Mouse (Mus musculus) heart, postnatal 25 days (tissue): Measurements from ENCODE around the gene Exoc3l2. TPM values are rescaled to one million over a fixed set of nuclear protein-coding genes. Genes with fewer than 3 reads are reported as not detected.

Source experiments
- DNase-seq: peaks from one replicate; pipeline ENCODE4 v3.0.0; 2022; ENCODE audit warnings: low spot score
- intact Hi-C: fragments of 180-260 bp; cut with DNase I; formaldehyde crosslinking; loops from one replicate; pipeline ENCODE4 v1.15.1; 2025
- total RNA-seq, 2 experiments: library from RNA; stranded (reverse); gene quantifications; 2 replicates each; pipeline ENCODE4 v1.2.3; 2021

The Exoc3l2 gene
- total RNA-seq, 2 experiments from 2014 or later, result 1.2 to 1.3 TPM

DNA sequence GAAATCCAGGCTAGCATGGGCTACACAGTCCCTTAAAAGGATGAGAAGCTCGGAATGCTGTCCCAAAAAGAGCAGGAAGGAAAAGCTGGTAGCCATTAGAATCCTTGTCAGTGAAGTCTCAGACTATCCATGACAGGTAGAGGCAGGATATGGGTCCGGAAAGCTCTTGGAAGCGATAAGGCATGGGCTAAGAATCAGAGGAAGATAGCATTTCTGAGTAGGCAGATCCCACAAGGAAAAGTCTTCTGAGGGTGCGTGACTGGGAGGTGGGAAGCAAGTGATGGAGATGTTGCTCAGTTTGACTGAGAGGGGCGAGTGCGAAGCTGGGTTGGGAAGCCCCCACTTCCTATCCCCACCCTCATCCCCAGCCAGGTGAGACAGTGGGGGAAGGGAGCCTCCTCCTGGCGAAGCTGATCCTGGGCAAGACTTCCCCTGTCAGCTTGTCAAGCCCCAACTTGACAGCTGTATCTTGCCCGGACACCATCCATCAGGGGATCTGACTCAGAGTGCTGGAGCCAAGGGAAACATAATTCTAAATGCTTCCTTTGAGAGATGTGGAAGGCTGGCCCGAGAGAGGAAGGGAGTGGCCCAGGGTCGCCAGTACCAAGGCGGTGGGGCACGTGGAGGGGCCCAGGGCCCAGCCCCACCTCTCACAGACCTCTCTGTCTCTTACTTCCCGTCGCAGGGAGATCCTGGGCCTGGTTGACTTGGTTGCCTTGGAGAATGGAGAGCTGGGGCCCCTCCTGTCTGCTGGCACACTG, 14.7 kb downstream of the Exoc3l2 start:
- intact Hi-C loops, result loop anchor here (2.0 kb wide), 1 partner anchor 17 kb away; no protein-coding TSS in a partner anchor

DNA sequence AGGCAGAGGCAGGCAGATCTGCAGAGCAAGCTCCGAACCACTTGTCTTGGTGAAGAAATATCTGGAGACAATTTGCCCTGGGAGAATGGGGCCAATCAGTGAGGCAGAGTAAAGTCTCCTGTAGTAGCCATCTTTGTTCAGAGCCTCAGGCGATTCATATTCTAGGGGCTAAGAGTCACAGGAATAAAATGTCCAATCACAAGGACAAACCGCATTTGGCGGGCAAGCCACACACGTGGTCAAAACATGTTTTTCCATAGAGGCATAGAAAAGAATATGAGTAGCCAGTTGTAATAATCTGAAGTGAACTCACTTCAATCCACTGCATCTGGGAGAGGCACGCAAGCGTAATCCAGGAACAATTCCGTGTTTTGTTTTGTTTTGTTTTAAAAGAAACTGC, 20.1 kb downstream of the Exoc3l2 start:
- intact Hi-C loops, result no loop called here
- DNase-seq, result no peak

More for the DNA sequence above, 14.7 kb downstream of the Exoc3l2 start:
- DNase-seq, result no peak

DNA sequence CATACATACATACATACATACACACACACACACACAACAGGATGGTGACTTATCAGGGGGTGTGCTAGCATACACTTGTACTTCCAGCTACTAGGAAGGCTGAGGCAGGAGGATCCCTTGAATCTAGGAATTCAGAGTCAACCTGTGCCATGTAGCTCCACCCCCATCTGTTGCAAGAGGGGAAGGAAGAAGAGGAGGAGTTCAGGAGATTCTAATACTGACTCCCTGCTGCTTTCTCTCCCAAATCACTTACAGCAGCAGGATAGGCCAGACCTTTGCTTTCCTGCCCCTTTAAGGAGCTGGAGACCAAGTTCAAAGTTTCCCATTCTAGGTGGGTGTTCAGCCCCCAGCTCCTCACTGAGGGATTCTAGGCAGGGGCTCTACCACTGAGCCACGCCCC, 22.4 kb downstream of the Exoc3l2 start:
- DNase-seq, result no peak
- intact Hi-C loops, result no loop called here

DNA sequence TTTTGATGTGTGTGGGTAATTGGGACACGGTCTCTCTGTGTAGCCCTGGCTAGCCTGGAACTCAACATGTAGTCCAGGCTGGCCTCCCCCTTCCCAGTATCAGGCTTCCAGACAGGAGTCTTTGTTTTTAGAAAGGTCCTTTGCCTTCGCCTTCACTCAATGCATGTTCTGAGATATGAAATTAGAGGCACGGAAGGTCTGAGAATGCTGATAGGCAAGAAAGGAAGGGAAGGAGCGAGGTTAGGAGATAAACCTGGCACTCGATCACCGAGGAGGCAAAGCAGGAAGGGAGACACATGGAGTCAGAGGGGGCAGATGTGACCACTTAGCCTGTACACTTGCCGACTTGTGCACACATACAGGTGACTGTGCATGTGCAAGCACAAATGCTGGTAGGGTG, 23.4 kb downstream of the Exoc3l2 start:
- no peak for DNase-seq
- intact Hi-C loops, result no loop called here

DNA sequence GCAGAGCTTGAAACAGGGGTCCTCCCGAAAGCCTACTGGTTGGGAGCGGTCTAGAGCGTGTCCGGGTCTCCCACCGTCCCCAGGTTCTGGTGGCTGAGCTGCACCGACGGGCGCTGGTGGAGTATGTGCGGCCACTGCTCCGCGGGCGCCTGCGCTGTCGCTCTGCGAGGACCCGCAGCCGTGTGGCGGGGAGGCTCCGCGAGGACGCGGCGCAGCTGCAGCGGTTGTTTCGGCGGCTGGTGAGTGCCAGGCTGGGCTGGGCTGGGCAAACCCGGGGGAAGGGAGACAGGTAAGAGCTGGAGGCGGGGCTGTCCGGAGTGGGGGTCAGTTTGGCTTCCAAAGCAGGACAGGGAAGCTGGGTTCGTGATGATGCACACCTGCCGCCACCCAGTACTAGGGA, 26.4 kb downstream of the Exoc3l2 start:
- DNase-seq, result no peak
- intact Hi-C loops, result no loop called here

DNA sequence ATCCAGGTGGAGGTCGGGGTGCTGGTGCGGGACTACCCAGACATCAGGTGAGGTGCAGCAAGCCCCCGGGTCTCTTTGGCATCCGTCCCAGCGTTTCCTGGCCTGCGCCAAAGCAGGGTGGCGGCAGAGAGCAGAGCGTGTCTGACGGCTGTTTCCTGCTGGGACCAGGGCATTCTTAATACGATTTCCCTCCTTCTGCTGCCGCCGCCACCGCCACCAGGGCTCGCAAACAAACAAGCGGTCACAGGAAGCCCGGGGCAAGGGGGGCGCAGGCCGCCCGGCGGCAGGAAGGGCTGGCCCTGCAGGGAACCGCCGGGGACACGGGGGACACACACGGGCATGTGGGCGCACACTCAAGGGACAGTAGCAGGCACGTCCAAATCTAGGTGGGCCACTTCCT, 28.6 kb downstream of the Exoc3l2 start:
- intact Hi-C loops, result no loop called here
- peak; percentile 37 for DNase-seq

DNA sequence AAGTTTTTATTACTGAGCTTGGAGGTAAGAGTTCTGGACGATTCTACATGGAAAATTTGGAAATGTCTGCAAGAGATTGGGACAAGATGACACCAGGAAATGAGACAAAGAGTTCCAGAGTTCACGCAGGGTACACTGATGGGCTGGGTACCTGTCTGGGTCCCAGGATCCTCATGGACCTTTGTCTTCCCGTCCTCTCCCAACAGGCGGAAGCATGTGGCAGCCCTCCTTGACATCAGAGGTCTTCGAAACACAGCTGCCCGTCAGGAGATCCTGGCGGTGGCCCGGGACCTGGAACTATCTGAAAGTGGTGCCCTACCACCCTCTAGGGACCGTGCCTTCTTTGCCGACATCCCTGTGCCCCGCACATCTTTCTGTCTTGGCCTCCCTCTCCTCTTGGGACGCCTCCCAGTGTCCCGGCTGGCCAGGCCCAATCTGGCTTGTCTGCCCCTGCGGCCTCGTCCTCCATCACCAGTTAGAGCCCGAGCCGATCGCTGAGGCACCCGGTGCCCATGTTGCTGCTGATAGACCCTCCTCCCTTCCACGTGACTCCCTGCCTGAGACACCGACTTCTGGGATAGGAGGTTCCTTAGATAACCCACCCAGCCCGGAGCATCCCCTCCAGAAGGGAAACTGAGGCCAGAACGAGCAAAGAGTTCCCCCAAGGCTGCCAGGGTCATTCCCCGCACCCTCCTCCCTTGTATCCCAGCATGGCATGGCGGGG, 31.8 kb downstream of the Exoc3l2 start:
- intact Hi-C loops, result no loop called here
- no peak for DNase-seq

DNA sequence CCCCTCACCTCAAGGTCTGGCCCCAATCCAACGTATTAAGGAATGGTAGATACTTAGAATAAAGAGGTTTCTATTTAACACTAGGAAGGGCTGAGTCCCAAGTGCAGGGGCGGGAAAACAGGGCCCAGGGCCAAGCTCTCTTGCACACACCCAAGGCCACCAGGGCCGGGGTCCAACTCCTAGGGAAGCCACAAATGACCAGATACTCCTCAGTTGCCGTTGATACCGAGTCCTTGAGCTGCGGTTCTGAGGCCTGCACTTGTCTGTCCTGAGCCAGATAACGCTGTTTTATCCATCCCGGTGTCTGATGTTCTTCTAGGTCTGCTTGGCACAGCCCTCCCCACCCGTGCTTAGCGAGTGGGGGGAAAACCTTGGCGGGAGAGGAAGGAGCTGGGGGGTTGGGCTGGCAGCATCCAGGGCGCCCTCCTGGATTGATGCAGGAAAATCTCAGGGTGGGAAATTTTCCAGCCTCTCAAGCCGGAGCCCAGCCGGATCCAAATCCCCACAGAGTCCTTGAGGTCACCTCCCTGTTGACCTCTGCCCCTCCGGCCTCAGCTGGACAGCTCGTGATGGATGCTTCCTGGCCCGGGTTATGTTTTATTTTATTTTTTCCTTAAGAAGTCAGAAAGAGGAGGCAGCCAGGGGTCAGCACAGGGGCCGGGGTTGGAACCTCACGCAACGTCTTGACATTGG, 32.5 kb downstream of the Exoc3l2 start:
- DNase-seq, result no peak
- intact Hi-C loops, result no loop called here

DNA sequence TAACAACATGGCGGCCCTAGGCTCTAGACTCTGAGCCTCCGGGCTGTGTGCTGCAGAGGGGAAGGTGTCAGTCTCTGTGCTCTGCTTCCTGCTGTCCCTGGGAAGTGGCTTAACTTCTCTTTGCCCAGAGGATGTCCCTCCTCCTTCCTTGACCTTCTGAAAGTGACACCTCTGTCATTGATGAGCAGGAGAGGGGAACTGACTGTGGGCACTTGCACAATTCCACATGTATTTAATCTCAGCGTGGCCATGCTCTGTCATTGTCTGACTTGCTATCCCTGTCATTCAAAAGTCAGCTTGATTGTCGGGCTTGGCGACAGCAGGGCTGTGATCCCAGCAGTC, 33.1 kb downstream of the Exoc3l2 start:
- intact Hi-C loops, result no loop called here
- no peak for DNase-seq

DNA sequence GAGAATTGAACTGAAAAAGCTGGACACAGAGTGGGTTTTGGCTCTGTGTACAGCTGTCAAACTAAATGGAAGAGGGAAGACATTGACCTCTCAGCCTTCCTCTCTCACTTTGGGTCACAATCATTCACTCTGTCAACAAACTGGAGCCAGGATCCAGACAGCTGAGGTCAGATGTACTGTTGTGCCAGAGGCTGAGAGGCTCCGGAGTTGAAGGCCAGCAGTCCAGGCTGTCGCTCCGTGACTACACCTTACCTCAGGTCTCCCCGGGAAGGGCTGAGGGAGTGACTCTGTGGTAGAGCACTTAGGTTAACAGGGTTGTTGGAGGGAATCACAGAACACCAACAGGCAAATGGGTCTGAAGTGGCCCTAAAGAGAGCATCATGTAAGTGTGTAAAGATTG, 35.2 kb downstream of the Exoc3l2 start:
- DNase-seq, result no peak
- intact Hi-C loops, result no loop called here

DNA sequence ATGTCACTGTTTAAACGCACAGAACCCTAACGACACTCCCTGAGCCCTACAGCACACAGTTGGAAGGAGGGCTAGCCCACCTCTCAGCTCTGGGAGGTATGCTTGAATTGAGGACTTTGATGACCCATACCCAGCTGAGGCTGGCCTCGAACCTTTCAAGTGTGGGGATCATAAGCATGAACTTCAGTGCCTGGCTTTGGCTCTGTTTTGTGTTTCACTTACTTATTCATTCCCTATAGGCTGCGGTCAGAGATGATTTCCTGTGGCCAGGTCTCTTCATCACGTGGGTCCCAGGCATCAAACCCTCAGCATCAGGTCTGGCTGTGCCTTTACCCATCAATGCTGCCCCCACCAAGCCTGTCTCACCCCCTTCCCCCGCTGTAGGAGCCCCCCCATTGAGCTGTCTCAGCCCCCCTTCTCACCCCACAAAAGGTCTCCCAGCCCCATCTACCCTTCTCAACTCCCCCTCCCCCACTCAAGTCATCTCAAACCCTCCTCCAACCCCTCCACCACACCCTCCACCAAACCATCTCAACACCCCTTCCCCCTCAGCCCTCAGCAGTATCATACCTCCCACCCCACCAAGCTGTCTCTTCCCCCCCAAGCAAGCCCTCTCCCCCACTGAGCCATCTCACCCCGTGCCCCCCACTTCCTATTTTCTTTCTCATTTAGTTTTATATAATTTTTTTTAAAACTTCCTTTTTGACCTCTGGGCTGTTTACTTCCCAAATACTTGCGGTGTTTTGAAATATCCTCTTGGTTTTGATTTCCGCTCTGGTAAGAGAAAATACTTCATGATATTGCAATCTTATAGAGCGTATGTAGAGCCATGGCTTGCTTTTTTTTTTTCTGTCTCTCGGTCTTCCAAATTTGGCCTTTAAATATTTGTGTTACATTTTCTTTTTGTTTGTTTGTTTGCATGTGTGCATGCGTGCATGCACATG, 37.6 kb downstream of the Exoc3l2 start:
- intact Hi-C loops, result loop anchor here (5.0 kb wide), 1 partner anchor 93 kb away; no protein-coding TSS in a partner anchor

DNA sequence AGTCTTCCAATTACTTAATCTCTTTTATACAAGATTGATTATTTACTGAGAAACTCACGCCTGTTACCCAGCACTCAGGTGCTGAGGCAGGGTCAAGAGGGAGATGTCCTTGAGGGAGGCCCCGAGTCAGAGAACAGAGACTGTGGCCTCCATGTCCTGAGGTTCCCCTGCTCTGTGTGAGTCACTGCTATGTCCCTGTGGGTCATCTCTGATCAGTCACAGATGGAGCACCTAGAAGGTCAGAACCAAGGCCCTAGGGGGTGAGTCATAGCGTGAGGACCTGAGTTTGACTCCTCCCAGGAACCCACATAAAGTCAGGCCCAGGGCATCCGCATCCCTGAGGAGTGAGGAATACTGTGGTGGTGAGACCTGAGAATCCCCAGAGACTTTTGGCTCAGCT, 38.5 kb downstream of the Exoc3l2 start:
- DNase-seq, result no peak
- intact Hi-C loops, result loop anchor here (5.0 kb wide), 1 partner anchor 94 kb away; no protein-coding TSS in a partner anchor

More for the DNA sequence above, 37.6 kb downstream of the Exoc3l2 start:
- no peak for DNase-seq

DNA sequence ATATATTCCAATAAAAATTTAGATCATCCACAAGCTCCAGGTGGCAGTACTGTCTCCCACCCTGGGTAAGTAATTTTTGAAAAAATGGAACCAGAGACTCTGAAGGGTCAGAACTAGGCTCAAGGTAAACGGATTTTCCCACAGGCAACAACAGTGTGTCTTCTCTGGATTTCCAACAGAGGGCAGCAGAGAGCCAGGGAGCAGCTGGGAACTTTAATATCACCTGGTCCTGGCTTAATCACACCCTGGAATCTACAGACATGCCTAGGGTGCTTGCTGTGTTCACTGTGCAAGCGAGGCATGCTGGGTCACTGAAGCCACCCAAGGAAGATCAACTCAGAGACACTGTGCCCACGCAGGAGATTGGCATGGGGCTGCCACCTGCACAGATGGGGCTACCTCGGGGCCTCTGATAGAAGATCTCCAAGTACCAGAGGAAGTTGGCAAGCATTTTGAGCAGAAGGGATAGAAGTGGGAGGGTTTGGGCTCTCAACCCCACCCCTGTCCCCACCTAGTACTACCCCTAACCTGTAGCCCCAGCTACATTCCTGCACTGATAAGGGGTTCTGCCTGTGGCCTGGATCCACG, 40.4 kb downstream of the Exoc3l2 start:
- intact Hi-C loops, result loop anchor here (1.0 to 5.0 kb wide), 3 partner anchors 42 to 115 kb away; no protein-coding TSS in a partner anchor
- DNase-seq, result no peak

DNA sequence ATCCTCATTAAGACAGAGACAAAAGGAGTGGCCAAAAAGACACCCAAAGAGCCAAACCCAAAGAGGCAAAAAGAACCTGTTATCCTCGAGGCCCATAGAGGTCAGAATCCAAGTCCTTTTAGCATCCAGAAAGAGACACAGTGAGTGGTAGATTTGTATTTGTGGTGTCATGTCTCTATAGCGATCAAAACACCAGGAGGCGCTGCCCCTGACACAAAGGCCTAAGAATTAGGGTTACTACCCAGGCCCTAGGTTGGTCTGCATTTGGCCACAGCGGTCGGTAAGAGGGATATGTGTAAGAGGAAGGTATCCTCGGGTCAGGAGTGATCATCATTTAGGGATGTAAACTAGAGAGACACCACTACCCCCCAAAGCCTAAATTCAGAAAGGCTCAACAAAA, 43.2 kb downstream of the Exoc3l2 start:
- DNase-seq, result no peak
- intact Hi-C loops, result loop anchor here (2.0 to 5.0 kb wide), 2 partner anchors 56 to 66 kb away; partner anchors contain the start of gene Ppp1r37

DNA sequence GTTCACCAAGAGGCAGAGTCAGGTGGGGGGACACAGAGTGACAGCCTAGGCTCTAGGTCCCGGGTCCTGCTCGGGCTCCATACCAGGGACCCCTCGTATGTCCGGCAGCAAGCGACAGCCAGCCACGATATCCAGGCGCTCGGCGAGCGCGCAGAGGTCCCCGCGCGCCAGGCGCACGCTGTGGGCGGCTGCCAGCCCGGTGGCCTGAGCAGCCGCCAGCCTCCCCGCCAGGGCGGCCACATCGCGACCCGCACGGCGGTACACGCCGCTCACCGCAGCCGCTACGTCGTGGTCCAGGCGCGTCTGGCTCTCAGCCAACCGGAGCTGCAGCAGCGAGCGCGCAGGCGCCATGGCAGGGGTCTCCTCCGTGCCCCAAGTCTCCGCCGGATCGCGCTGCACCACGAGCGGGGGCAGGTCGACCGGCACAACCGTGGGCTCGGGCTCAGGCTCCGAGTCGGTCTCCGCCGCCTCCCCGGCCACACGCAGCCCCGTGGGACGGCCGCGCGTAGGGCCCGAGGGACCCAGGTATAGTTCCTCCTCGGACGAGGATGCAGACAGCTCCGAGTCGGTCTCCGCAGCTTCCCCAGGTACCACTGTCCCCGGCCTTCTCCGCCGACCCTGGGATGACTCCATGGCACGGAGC, 44.0 kb downstream of the Exoc3l2 start:
- intact Hi-C loops, result loop anchor here (2.0 to 5.0 kb wide), 2 partner anchors 55 to 66 kb away; partner anchors contain the start of gene Ppp1r37
- no peak for DNase-seq

DNA sequence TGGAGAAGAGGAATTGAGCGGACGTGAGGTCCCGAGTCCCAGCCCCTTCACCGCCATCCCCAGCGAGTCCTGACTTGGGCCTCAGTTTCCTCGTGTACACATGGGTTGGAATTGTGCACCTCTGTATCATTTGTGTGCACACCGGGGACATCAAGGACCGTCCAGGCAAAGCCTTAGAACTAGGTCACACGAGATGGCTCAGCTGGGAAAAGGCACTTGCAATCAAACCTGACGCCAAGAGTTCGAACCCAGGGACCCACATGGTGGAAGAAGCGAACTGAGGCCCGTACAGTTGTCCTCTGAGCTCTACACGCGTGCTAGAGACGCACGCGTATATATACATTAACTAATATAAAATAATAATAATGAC, 44.5 kb downstream of the Exoc3l2 start:
- no peak for DNase-seq
- intact Hi-C loops, result loop anchor here (2.0 to 5.0 kb wide), 2 partner anchors 55 to 65 kb away; partner anchors contain the start of gene Ppp1r37

DNA sequence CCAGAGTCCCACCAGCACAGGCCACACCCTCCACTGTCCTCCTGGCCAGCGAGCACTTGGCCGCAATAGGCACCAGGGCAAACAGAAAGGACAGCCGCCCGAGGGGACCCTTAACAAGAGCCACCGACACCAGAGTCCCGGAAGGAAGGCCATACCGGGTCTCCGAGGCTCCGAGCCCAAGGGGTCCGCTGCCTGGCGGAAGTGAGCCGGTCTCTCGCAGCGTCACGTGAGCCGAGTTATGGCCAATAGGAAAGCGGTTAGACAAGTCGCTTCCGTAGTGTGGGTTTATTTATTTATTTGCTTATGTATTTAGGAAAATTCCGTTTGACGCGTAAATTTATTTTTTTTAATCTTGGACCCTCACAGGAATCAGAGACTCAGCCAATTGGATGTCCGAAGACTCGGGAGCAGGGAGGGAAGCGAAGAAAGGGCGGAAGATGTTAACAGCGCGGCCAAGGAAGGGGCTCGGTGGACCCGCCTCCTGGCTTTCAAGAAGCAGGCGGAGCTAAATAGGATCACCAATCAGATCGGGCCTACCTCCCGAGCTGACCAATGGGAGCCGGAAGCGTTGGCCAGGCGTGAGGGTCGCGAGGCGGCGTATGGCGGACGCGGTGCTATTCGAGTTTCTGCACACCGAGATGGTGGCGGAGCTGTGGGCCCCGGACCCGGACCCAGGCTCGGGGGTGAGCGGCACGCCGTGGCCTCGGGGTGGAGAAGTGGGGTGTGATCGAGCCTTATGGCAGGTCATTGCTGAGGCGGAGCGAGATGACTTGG, 45.2 kb downstream of the Exoc3l2 start, which contains the start of the genes Bloc1s3 and Trappc6a:
Bloc1s3 (minus strand) TSS at position 218 of the 774 bp plus-strand sequence.
Trappc6a (plus strand) TSS at position 246 of the 774 bp plus-strand sequence.
- DNase-seq, result peak; percentile 88
- intact Hi-C loops, result loop anchor here (5.0 kb wide), 1 partner anchor 54 kb away; the partner anchor contains the start of gene Ppp1r37
